Mouse (Mus musculus) frontal cortex, postnatal 14 days (tissue): Measurements from ENCODE around the gene Ctf2.
A peak's percentile ranks its signal among the peaks of the same experiment; 100 is the strongest.
"Not testable (repeated sequence)": the region's sequence is repeated elsewhere in the genome, so short reads cannot be mapped to it uniquely, and the experiment has no call there.

Source experiments
- DNase-seq, 2 experiments: peaks; one replicate each; pipeline ENCODE4 v3.0.0; 2022; ENCODE audit warnings: low spot score in 2 of 2

Ctf2 gene

DNA sequence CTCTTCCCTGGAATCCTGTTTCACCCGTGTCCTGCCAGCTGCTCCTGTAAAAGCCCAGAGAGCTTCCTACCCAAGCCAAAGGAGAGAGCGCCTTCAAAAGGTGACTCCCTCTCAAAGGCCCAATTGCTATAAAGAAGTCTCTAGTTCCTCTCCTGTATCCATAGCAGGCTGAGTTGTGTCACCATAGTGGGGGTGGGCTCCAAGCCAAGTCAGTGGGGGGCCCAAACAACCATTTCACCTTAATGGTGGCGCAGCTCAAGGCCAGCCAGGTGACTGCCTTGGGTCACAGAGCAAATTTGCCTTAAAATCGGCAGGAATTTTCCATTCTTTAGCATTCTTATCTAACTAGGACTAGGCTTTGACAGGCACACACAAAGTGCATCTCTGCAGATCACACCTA is 17.1 kb downstream of the Ctf2 start:
- DNase-seq, result no peak

DNA sequence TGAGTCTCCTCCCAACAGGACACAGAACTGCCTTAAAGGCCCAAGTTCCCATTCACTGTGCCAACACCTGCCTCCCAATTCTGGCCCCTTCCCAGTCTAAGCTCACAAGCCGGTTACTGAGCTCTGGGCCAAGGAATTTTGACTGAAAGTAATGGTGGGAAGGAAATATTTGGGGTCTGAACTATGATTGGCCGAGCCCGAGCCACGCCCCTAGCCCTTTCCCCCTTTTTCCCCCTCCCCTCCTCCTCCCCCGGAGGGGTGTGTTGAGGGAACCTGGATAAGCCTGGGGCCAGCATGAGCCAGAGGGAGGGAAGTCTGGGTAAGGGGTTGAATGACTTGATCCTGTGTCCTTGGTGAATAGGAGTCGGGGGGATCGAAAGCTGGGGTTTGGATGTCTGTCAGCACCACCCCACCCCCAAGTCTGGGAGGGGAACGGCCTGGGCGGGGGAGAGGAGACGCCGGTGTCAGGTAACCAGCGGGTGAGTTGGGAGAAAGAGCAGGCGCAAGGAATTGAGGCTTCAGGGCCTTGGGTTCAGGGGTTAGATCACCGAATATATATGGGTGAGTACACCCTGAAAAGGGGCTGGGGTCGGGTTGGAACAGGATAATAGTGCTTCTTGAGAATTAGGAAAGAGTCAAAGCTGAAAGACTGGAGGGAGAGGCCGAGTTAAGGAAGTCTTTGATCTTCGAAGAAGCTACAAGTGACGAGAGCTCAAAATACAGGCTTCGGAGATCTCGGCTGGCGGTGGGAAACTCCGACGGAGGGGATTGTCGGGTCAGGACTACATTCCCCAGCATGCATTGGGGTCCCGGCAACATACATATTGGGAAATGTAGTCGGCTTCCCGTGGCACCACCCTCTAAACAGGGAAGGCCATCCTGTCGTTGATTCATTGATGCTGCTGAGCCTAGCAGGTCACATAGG is 19.2 kb downstream of the Ctf2 start, which contains the start of gene Ctf1:
Ctf1 (plus strand) TSS at position 276 of the 925 bp plus-strand sequence.
- DNase-seq, result peak; percentile 61 to 62

DNA sequence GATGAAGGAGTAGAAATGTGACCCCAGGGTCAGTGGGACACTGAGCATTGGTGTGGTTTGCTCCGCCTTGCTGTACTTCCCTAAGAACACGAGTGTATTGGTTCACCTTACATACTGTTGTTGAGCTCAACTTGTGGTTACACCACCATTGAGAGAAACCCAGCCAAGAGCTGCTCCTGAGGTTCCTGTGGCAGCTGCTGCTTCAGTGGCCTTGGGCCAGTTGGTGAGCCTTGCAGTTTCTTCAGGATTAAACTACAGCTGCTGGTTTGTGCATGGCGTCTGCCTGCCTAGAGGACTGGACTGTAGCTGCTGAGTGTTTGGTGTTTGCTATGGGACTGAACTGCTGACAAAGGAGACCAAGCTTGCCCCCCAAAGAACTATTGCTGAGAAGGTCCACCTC is 20.5 kb downstream of the Ctf2 start:
- DNase-seq, result no peak

DNA sequence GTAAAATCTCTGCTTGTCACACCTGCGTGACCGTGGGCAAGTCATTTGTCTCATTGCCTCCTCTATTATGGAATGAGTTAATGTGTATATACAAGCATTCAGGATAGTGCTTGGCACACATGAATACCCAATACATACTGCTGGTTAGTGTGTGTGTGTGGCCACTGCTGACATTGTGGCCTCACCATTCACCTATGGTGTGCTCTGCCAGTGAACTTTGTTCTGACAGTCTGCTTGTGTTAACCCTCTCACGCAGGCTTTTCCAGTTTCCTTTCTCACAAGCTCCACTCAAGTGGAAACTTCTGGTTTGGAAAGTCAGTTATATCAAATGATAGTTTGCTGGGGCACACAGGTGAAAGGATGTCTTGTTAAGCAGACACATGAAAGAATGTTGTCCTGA is 20.9 kb downstream of the Ctf2 start:
- DNase-seq, result no peak

DNA sequence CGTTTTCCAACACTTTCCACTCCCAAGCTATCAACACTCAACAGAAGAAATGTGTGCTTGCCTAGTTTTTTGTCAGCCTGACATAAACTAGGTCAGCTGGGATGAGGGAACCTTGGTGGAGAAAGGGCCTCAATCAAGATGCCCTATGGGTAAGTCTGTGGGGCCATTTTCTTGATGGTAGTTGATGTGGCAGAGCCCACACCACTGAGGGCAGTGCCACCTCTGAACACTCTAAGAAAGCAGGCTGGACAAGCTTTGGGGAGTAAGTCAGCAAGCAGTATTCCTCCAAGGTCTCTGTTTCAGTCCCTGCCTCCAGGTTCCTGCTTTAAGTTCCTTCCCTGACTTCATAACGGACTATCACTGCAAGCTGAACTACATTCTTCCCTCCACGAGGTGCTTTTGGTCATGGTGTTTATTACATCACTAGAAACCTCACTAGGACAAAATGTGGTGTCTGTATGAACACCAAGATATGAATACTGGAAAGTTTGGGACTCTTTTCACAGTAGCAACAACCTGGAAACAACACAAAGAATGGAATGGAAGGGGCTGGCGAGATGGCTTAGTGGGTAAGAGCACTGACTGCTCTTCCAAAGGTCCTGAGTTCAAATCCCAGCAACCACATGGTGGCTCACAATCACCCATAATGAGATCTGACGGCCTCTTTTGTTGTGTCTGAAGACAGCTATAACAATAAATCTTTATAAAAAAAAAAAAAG is 22.5 kb downstream of the Ctf2 start:
- no peak for DNase-seq

DNA sequence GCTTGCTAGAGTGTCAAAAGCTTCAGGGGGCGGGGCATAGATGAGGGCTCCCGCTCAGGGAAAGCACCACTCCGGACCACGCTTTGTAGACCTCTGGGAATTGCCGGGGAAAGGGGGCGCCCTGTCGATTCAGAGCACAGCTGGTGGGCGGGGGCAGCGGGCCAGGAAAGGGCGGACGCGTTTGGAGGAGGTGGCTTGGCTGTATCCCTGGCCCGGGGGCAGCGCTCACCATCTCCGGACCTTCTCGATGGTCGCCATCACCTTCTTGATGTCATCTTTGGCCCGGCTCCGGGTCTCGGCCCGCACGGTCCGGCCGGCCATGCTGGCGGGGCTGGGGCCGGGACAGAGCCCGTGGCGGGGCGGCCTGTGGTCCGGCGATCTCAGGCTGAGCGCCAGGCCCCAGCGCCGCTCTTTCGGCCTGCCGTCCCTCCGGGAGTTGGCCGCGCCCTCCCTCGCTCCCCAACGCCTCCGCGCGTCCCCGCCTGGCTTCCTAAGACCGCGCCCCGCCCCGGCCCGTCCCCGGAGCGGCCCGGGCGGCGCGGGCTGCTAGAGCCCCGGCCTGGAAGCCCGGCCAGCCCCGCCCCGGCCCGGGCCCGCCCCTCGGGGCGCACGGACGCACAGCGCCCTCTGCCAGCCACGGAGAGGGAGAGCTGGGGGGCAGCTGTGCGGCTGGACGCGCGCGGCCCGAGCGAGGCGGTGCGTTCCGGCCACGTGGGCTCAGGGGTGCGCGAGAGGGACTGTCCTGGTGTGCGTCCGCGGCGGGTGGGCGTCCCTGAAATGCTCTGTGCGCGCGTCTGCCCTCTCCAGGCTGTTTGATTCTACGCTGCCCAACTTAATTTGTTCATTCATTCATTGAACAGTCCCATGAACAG is 23.5 kb downstream of the Ctf2 start, which contains the start of gene Bcl7c:
Bcl7c (minus strand) TSS at position 727 of the 872 bp plus-strand sequence.
- DNase-seq, result peak; percentile 75 to 82

DNA sequence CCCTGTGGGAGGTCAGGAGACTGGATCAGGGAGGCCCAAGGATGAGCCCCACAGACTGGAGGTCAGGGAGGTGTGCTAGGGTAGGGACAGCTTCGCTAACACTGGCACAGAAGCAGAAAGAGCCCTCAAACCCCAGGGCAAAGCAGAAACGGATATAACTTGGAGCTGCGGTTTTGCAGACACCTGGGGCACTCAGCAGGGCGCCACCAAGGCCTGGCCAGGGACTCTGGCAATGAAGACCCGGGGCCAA is 24.1 kb downstream of the Ctf2 start:
- no peak for DNase-seq

DNA sequence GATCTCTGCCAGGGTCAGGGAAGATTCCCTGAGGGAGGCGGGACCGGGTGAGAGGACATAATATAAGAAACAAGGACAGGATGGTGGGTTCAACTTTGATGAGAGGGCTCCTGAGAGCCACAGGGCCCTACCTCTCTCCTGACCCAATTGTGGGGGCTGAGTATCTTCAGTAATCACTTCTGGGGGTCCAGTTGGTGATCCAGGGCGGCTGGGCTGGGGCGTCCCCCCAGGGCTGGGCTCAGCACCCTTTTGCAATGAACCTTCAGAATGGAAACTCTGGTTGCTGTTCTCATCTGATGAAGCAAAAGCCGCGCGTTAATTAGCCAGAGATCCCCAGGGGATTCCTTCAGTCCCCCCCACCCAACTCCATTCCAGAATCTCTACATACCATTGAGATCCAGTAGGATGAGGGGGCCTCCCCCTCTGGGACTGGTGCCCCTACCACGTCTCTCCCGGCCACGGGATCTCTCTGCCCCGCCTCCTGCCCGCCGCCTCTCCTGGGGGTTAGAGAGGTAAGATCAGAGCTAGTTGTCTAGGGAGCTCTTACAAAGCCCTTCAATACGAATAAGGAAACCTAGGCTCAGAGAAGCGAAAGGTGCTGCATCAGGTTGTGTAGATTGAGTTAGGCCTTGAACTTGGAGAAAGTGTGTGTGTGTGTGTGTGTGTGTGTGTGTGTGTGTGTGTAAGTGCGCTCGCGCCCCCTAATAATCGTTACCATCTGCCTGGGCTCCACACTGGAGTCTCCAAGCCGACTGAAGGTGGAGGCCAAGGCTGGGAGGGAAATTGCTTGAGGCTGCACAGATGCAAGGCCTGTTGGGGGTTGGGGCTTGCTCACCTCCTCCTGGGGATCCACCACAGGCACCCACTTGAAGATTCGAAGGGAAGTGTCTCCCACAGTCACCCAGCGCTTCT is 24.7 kb downstream of the Ctf2 start:
- no peak for DNase-seq

DNA sequence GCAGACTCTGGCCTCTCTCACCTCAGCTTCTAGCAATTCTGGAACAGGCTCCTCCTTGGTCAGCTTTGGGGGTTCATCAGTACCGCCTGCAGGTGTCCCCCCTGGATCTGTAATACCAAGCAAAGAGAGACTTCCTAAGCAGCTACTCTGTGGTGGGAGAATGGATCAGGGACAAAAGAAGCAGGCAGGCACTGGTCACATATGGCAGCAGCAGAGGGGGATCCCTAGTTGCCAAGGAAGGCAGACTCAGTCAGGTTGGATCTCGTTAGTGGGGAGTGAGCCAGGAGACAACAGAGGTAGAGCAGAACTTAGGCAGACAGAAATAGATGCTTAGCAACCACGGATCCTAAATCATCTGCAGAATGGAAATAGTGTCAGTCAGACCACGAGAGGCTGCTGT is 26.3 kb downstream of the Ctf2 start:
- DNase-seq, result no peak

DNA sequence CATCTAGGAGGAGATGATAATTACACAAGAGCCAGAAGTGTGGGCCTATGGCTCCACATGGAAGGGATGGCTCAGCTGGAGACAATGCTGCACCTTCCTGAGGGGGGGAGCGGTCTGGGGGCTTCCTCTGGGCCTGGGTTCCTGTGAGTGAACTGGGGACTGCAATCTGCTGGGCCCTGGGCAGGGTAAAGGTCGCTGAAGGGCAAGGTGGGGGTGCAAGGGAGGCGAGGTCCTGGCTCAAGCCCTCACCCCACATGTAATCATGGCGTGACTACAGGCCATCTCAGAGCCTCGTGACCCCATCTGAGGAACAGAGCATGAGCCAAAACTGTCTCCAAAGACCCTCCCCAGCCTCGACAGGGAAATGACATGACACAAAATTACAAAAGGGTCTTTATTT is 27.4 kb downstream of the Ctf2 start:
- DNase-seq, result no peak

DNA sequence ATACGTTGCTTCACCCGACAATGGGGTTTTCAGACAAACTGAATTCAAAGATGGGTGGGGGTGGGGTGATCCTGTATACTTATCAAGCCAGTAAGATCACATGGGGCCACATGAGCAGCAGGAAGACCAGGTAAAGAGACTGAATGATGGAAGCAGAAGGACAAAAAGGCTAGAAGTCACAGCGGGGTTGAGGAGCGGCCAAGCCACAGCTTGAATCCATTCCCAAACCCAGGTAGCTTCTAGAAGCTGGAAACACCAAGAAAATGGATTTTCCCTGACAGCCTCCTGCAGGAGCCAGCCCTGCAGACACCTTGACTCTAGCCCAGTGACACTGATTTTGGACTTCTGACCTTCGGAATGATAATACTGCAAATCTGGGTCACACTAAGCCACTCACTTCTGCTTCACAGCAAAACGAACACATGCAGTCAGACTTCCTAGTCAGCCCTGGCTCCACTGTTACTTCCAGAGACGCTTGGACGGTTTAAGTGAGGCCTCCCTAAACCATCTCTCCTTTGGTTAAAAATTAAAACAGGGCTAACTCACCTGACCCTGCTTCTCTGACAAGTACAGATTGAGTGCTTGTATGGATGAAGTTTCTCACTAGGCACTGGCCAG is 28.3 kb downstream of the Ctf2 start:
- DNase-seq, result no peak

DNA sequence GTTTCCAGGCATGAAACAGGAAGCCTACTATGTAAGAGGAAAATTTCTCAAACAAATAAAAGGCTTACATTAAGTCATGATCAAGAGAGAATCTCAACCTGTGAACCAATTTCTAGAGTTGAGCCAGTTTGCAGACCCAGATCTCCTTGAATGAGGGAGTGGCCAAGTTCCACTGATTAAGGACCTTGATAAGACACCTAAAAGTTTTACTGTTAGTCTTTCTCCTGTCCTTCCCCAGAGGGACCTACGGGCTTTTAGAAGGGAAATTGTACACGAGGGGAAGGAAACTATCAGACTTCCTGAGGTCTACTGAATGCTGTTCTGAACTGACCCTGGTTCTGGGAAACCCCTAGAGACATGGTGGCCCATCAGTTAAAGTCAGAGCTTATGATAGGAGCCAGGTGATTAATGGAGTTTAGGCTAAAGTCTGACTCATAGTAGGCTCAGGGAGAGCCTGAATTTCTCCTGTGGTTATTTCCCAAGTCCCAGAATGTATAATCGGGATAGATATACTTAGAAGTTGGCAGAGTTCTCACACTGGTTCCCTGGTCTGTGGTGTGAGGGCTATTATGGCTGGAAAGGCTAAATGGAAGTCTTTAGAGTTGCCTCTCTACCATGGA is 31.1 kb downstream of the Ctf2 start:
- DNase-seq, result no peak

DNA sequence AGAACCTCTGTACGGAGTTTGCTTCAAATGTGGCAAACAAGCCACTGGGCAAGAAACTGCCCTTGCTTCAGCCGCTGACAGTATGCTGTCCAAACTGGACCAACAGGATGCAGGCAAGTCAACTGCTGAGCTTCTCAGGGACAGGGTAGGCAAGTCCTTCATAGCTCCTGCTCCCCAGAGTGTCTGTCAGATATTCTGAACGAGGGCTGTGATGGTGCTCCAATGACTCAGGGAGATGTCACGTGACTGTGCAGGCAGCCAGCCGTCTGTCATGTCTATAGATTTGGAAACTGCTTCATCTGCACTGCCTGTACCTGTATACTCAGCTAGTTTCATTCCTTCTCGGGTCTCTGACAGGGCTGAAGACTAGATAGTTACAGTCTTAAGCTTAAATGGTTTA is 33.0 kb downstream of the Ctf2 start:
- DNase-seq, result no peak

DNA sequence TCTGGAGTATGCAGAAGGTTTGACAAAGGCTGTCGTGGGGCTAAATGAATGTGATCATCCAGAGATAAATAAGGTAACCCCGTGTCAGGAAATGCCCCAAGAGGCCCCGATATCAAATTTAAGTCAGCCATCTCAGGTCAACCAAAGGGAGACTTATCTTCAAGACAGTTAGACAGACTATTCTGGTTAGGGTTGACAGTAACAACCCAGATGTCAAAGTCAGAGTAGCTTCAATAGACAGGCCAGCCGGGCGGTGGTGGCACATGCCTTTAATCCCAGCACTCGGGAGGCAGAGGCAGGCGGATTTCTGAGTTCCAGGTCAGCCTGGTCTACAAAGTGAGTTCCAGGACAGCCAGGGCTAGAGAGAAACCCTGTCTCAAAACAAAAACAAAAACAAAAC is 38.2 kb downstream of the Ctf2 start:
- not testable (repeated sequence) for DNase-seq

DNA sequence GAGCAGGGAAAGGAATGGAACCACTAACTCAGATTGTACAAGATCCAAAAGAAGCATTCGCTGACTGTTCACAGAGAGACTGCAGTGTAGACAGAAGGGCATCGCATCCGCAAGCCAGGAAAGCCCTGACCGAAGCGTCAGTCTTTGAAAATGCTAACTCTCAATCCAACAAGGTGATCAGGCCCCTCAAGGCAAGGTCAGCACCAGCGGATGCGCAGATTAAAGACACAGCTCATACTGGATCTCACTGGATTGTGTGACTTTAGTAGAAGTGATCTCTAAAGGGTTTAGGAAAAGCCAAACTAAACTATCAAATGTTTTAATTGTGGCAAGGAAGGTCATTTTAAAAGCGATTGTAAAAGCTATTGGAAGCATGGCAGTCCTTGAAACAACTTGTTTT is 38.7 kb downstream of the Ctf2 start:
- DNase-seq, result no peak

DNA sequence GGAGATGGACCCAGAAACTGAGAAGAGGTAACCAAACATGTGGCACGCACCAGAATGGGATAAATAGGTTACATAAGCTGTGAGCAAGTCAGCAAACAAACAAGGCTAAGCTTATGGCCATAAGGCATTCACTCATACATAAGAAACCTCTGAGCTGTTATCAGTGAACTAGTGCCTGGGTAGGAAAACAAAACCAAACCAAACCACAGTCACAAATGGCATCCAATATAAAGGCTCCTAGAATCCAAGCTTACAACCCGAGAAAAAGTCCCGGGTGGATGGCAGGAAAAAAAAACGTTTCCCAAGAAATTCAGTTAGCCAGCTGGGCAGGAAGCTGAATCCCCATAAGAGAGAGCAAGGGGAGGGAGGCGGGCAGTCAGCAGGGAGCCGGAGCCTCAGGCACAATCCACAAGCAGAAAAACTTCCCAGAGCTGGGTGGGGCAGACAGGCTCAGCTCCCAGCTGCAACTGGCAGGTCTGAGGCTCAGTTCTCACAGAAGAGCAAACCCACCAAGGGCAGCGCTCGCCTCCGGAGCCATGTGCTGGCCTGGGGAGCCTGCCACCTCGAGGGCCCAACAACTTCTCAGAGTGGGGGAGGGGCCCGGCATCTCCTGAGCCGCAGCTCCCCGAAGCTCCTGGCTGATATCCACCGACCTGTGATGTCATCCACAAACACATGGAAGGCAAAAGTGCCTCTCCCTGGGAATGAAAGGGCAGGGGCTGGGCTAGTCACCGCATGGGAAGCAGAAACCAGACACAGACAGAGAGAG is 40.6 kb downstream of the Ctf2 start:
- peak in 1 of 2 experiments; percentile 41 for DNase-seq

DNA sequence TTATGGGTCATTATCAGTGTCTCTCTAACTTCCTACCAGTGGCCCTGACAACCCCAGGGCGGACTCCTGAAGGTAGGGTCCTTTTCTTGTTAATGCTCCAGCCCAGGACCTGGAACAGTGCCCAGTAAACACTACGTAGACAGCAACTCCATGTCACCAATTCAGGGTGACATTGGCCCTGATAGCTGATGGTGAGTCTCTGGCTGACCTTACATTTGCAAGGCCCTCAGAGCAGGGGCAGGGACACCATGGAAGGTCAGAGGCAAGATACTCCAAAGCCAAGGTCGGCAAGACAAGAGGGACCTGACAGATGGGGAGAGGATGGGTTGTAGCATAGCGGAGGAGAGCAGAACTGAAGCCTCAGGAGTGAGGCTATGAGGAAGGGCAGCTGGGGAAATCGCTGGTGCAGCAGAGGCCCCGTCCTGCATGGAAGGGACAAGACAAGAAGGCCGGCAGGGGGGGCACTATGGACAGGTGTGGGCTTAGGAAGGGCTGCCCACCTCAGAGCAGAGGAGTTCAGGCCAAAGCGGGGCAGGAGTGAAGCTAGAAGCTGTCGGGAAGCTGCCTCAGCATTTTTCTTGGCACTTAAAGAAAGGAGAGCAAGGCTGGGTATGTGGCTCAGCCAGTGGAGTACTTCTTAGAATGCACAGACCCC is 42.2 kb downstream of the Ctf2 start:
- no peak for DNase-seq

DNA sequence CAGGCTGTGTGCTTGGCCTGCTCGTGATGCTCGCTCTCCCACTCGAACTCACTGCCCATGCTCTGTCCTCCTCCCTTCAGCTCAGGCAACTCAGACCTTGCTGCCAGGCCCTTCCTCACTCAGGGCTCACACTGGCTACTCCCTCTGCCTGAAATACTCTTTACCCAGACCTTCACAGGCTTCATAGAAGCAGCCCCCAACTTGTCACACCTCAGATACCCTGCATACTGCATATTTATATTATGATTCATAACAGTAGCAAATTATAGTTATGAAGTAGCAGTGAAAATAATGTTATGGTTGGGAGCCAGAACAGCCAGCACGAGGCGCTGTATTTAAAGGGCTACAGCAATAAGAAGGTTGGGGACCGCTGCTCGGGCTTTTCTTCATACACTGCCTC is 43.0 kb downstream of the Ctf2 start:
- no peak for DNase-seq
